Mouse (Mus musculus) layer of hippocampus, adult 9-10 months (tissue): ENCODE data around the gene Cerk.
"Not testable (repeated sequence)": the region's sequence is repeated elsewhere in the genome, so short reads cannot be mapped to it uniquely, and the experiment has no call there.

ENCODE experiments used
- DNase-seq: peaks from one replicate; pipeline ENCODE4 v3.0.0; 2022; ENCODE audit warnings: low spot score

The Cerk gene

GRCm38 (mm10) chr15:86206385-86206784 lies 20.4 kb upstream of the Cerk start:
- DNase-seq = no peak

- no peak for DNase-seq
Observed at GRCm38 (mm10) chr15:86205300-86205699, 19.4 kb upstream of the Cerk start.

GRCm38 (mm10) chr15:86203942-86204561 lies 18.1 kb upstream of the Cerk start:
- DNase-seq = no peak

- DNase-seq = no peak
Observed at GRCm38 (mm10) chr15:86203292-86203793, 17.4 kb upstream of the Cerk start.

GRCm38 (mm10) chr15:86202640-86203039 lies 16.7 kb upstream of the Cerk start:
- no peak for DNase-seq

GRCm38 (mm10) chr15:86201696-86202330 lies 15.9 kb upstream of the Cerk start:
- no peak for DNase-seq

GRCm38 (mm10) chr15:86201095-86201494 lies 15.2 kb upstream of the Cerk start:
- no peak for DNase-seq

- DNase-seq = no peak
Observed at GRCm38 (mm10) chr15:86200169-86200568, 14.2 kb upstream of the Cerk start.

GRCm38 (mm10) chr15:86199482-86199881 lies 13.5 kb upstream of the Cerk start:
- no peak for DNase-seq

GRCm38 (mm10) chr15:86199052-86199451 lies 13.1 kb upstream of the Cerk start:
- no peak for DNase-seq

- not testable (repeated sequence) for DNase-seq
Observed at GRCm38 (mm10) chr15:86194676-86195453, 8.9 kb upstream of the Cerk start.

- DNase-seq = no peak
Observed at GRCm38 (mm10) chr15:86191933-86192332, 6.0 kb upstream of the Cerk start.

GRCm38 (mm10) chr15:86191505-86191904 lies 5.6 kb upstream of the Cerk start:
- no peak for DNase-seq

GRCm38 (mm10) chr15:86190387-86190786 lies 4.4 kb upstream of the Cerk start:
- DNase-seq = no peak

- DNase-seq = no peak
Observed at GRCm38 (mm10) chr15:86188746-86189470, 3.0 kb upstream of the Cerk start.

- DNase-seq = no peak
Observed at GRCm38 (mm10) chr15:86188186-86188585, 2.2 kb upstream of the Cerk start.

- no peak for DNase-seq
Observed at GRCm38 (mm10) chr15:86186686-86187085, 745 bp upstream of the Cerk start.

- DNase-seq = no peak
Observed at GRCm38 (mm10) chr15:86184851-86185688, 871 bp downstream of the Cerk start.

- DNase-seq = no peak
Observed at GRCm38 (mm10) chr15:86184071-86184470, 1.9 kb downstream of the Cerk start.

- no peak for DNase-seq
Observed at GRCm38 (mm10) chr15:86183484-86183883, 2.5 kb downstream of the Cerk start.

- DNase-seq = no peak
Observed at GRCm38 (mm10) chr15:86182646-86183045, 3.3 kb downstream of the Cerk start.
